In the genomic region with DNA sequence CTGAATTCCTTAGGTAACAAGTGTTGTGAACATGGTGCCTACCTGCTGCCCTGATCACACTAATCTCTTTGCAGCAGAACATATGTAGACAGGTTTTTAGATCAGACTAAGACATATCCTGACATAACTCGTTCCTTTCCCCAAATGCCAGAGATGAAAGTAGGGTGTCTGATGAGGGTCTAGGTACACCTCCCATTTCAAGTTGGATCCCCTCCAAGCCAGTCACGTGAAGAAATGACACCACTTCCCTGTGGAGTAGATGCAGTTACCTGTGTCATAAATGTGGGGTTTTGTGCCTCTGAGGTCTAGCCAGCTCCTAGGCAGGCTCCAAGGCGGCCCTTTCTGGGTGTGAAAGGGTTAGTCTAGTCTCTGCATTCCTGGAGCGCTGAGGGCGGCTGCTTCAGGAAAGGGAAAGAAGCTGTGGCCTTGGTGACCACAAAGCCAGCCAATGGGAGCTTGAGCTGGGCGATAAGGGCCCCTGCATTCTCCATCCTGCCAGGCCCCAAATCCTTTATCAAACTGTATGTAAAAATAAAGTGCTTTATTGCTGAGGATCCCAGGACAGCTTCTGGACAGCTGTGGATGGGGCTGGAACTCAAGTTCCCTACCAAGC, we compare ENCODE assay signal across 10 mouse cellular contexts. TPM values are rescaled to one million over a fixed set of nuclear protein-coding genes. Genes with fewer than 3 reads are reported as not detected.
DNase-seq lines count a peak whose midpoint lies in the region; ATAC-seq lines count a peak whose summit lies in the region.
"Had no signal": no experiment of that assay in that cellular context is flagged by ENCODE, and none has a peak within 500 bp of the region (broad histone marks: within the 10 kb centered on the region; RNA-seq: fewer than 3 reads in every experiment).

No protein-coding gene starts in this region.

- 25% methylated on average over 6 of the region's 6 CpGs for WGBS in kidney, embryonic 14.5 days
- 11% methylated on average over 6 of the region's 6 CpGs for WGBS in liver, embryonic 13.5 days (ENCODE audit: insufficient replicate concordance)

- H3K9ac ChIP-seq in kidney, embryonic 14.5 days (ENCODE audit: low read depth, low read length) = no peak overlapping the region
- H3K9ac ChIP-seq in liver, embryonic 13.5 days = 0 out of 2 replicates have a peak overlapping the region, but pooled peaks have one; percentile 2
- H3K9ac ChIP-seq: midbrain, embryonic 12.5 days had no signal

- peak; percentile 79 for ATAC-seq in kidney, embryonic 14.5 days (ENCODE audit: low FRiP score, low TSS enrichment)
- no peak for ATAC-seq in liver, embryonic 13.5 days (ENCODE audit: low read depth)

- peaks cover 8% of the 10 kb centered on the region for H3K4me1 ChIP-seq in kidney, embryonic 14.5 days (ENCODE audit: control insufficient read depth, insufficient read depth, low read length)
- peaks cover 65% of the 10 kb centered on the region for H3K4me1 ChIP-seq in liver, embryonic 13.5 days (replicated peaks)

- peaks cover 32% of the 10 kb centered on the region for H3K36me3 ChIP-seq in kidney, embryonic 14.5 days (ENCODE audit: control insufficient read depth, insufficient read depth, low read length)
- peaks cover 37% of the 10 kb centered on the region for H3K36me3 ChIP-seq in liver, embryonic 13.5 days

- no peaks in the 10 kb centered on the region for H3K27me3 ChIP-seq in kidney, embryonic 14.5 days (ENCODE audit: control insufficient read depth, insufficient read depth, low read length)
- no peaks in the 10 kb centered on the region for H3K27me3 ChIP-seq in liver, embryonic 13.5 days

- DNase-seq in kidney, postnatal 25 days = no peak
- peak; percentile 33 for DNase-seq in MEL-GATA-1-ER (ENCODE audit: extremely low read depth, low read depth)
- DNase-seq in embryo, embryonic 10.5 days (ENCODE audit: low spot score) = peak; percentile 52
- DNase-seq in liver, embryonic 13.5 days = no peak
- DNase-seq in gastrocnemius, adult 18-20 months (ENCODE audit: low spot score) = no peak
- no peak for DNase-seq in layer of hippocampus, postnatal 36 days
- DNase-seq in right cerebral cortex, postnatal 4 days = no peak
- DNase-seq: cerebellum, adult 11 months had no signal

- no peaks in the 10 kb centered on the region for H3K9me3 ChIP-seq in kidney, embryonic 14.5 days (ENCODE audit: control insufficient read depth, low read length)
- H3K9me3 ChIP-seq in liver, embryonic 13.5 days (replicated peaks) = no peaks in the 10 kb centered on the region
- H3K9me3 ChIP-seq: midbrain, embryonic 12.5 days had no signal

- no peak overlapping the region for H3K4me3 ChIP-seq in kidney, embryonic 14.5 days (ENCODE audit: low read length)
- no peak overlapping the region for H3K4me3 ChIP-seq in liver, embryonic 13.5 days (replicated peaks)
- H3K4me3 ChIP-seq: midbrain, embryonic 12.5 days had no signal

- no peak overlapping the region; the same call in 1 of the 2 replicates for H3K27ac ChIP-seq in kidney, embryonic 14.5 days (ENCODE audit: low read depth, low read length)
- 0 out of 2 replicates have a peak overlapping the region, but pooled peaks have one; percentile 34 for H3K27ac ChIP-seq in liver, embryonic 13.5 days
- H3K27ac ChIP-seq: midbrain, embryonic 12.5 days had no signal

- H3K4me2 ChIP-seq in kidney, embryonic 14.5 days (replicated peaks; ENCODE audit: low read depth, low read length) = no peak overlapping the region
- 0 out of 2 replicates have a peak overlapping the region, but pooled peaks have one; percentile 15 for H3K4me2 ChIP-seq in liver, embryonic 13.5 days
- H3K4me2 ChIP-seq: midbrain, embryonic 12.5 days had no signal

RNA-seq across cellular contexts. Expression of a gene that starts 11.9 kb away (rescaled TPM):
- 203 and 219 TPM in 2 replicates for polyA plus RNA-seq in kidney, embryonic 14.5 days (2014; fragmentation: Nextera tagmentation; extraction: Ambion mirVana)
- polyA plus RNA-seq in liver, embryonic 13.5 days (2015; fragmentation: Nextera tagmentation; extraction: Ambion mirVana) = 196 and 212 TPM in 2 replicates
- 100 to 1,000 TPM; 121 to 129 TPM for total RNA-seq in gastrocnemius, adult 18-20 months (2021)
- total RNA-seq in layer of hippocampus, postnatal 36 days (2021) = 100 to 1,000 TPM; 198 to 207 TPM

RNA-seq across cellular contexts. Expression of a gene that starts 12.2 kb away (rescaled TPM):
- polyA plus RNA-seq in kidney, embryonic 14.5 days (2014; fragmentation: Nextera tagmentation; extraction: Ambion mirVana) = 42.9 and 50.7 TPM in 2 replicates
- 9.8 and 10.6 TPM in 2 replicates for polyA plus RNA-seq in liver, embryonic 13.5 days (2015; fragmentation: Nextera tagmentation; extraction: Ambion mirVana)
- total RNA-seq in gastrocnemius, adult 18-20 months (2021) = 1 to 10 TPM; 6.1 to 9.1 TPM
- 10 to 100 TPM; 52.3 to 60.7 TPM for total RNA-seq in layer of hippocampus, postnatal 36 days (2021)

RNA-seq across cellular contexts. Expression of a gene that starts 21.3 kb away (rescaled TPM):
- 0.36 and 0.54 TPM in 2 replicates for polyA plus RNA-seq in kidney, embryonic 14.5 days (2014; fragmentation: Nextera tagmentation; extraction: Ambion mirVana)
- 0.27 and 0.30 TPM in 2 replicates for polyA plus RNA-seq in liver, embryonic 13.5 days (2015; fragmentation: Nextera tagmentation; extraction: Ambion mirVana)
- not detected for total RNA-seq in gastrocnemius, adult 18-20 months (2021)
- under 1 TPM in 1 of 2 experiments, not detected in 1; 0.42 TPM for total RNA-seq in layer of hippocampus, postnatal 36 days (2021)

RNA-seq across cellular contexts. Expression of a gene that starts 39.7 kb away (rescaled TPM):
- polyA plus RNA-seq in kidney, embryonic 14.5 days (2014; fragmentation: Nextera tagmentation; extraction: Ambion mirVana) = 0.33 and 0.69 TPM in 2 replicates
- 0.19 and 0.29 TPM in 2 replicates for polyA plus RNA-seq in liver, embryonic 13.5 days (2015; fragmentation: Nextera tagmentation; extraction: Ambion mirVana)
- total RNA-seq in gastrocnemius, adult 18-20 months (2021) = under 1 TPM; 0.55 to 0.94 TPM
- total RNA-seq in layer of hippocampus, postnatal 36 days (2021) = 1 to 10 TPM; 2.6 to 3.7 TPM

Comparison
In these comparisons a context has a peak if more than half of its experiments do, and no peak if none do; other contexts are left out.
1. DNase-seq: peak in MEL-GATA-1-ER (single experiment) and embryo, embryonic 10.5 days (single experiment); none in kidney, postnatal 25 days (0 of 2), liver, embryonic 13.5 days (single experiment), gastrocnemius, adult 18-20 months (single experiment), layer of hippocampus, postnatal 36 days (0 of 2) and right cerebral cortex, postnatal 4 days (single experiment).
2. RNA of a gene that starts 12.2 kb away (total RNA-seq): 52.3 to 60.7 TPM in layer of hippocampus, postnatal 36 days; 6.1 to 9.1 TPM in gastrocnemius, adult 18-20 months; every median in the first group is over 4 times any median in the second.